Comparison of ENCODE assay signal across 31 mouse cellular contexts in the genomic region with DNA sequence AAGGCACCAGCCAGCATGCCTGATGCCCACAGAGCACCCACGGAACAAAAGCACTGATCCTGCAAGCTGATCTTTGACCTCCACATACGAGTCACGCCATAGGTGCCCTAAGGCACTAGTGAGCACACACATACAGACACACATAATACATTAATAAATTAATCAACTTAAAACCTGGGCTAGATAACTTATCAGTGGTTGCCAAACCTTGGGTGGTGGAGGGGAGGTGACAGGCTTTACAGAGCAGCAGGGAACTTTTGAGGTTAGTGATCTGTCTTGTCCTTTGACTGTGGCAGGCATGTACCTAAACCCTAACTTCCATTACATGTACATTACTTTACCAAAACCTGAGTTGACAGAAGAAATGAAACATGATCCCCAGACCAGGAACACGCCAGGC. TPM values are rescaled to one million over a fixed set of nuclear protein-coding genes. Genes with fewer than 3 reads are reported as not detected.
DNase-seq lines count a peak whose midpoint lies in the region; ATAC-seq and TF ChIP-seq lines count a peak whose summit lies in the region.
"Had no signal": no experiment of that assay in that cellular context is flagged by ENCODE, and none has a peak within 500 bp of the region (broad histone marks: within the 10 kb centered on the region; RNA-seq: fewer than 3 reads in every experiment).

No protein-coding gene starts in this region.

- no peak overlapping the region for H3K9ac ChIP-seq in stomach, embryonic 15.5 days
- H3K9ac ChIP-seq in stomach, postnatal 0 days (ENCODE audit: low read length) = no peak overlapping the region
- H3K9ac ChIP-seq in liver, embryonic 11.5 days (ENCODE audit: low read depth, low read length) = no peak overlapping the region
- H3K9ac ChIP-seq in liver, embryonic 16.5 days (ENCODE audit: low read depth, low read length) = no peak overlapping the region
- no peak overlapping the region for H3K9ac ChIP-seq in midbrain, postnatal 0 days (replicated peaks; ENCODE audit: low read length, poor library complexity, severe bottlenecking)
- H3K9ac ChIP-seq: embryonic facial prominence, embryonic 12.5 days; forebrain, embryonic 12.5 days; forebrain, postnatal 0 days; heart, embryonic 15.5 days; kidney, embryonic 15.5 days; limb, embryonic 13.5 days; midbrain, embryonic 15.5 days had no signal

- no peak for TF ChIP-seq CTCF in stomach, postnatal 0 days (IDR thresholded peaks at IDR 0.05; ENCODE audit: low read depth)
- TF ChIP-seq CTCF in midbrain, postnatal 0 days (IDR thresholded peaks at IDR 0.05) = no peak

- whole genome bisulfite sequencing in stomach, embryonic 15.5 days = 66% methylated on average over 4 of the region's 4 CpGs
- WGBS in stomach, postnatal 0 days = 73% methylated on average over 4 of the region's 4 CpGs
- 77% methylated on average over 4 of the region's 4 CpGs for WGBS in liver, embryonic 11.5 days
- 27% methylated on average over 4 of the region's 4 CpGs for WGBS in liver, embryonic 16.5 days (ENCODE audit: insufficient replicate concordance)
- 76% methylated on average over 4 of the region's 4 CpGs for WGBS in midbrain, postnatal 0 days

- peak; percentile 27; the same call in 1 of the 2 replicates for ATAC-seq in stomach, embryonic 15.5 days (ENCODE audit: insufficient read depth, low FRiP score, low read depth)
- no peak for ATAC-seq in stomach, postnatal 0 days (ENCODE audit: low FRiP score, low TSS enrichment)
- ATAC-seq in liver, embryonic 11.5 days (replicated peaks; ENCODE audit: low FRiP score) = peak; percentile 75
- ATAC-seq in liver, embryonic 16.5 days (ENCODE audit: low read depth) = peak; percentile 88
- ATAC-seq in midbrain, postnatal 0 days (ENCODE audit: low FRiP score) = no peak
- ATAC-seq: forebrain, postnatal 0 days; hindbrain, embryonic 16.5 days; midbrain, embryonic 15.5 days; Patski had no signal

- no peaks in the 10 kb centered on the region for H3K27me3 ChIP-seq in stomach, embryonic 15.5 days (replicated peaks)
- H3K27me3 ChIP-seq in stomach, postnatal 0 days (ENCODE audit: control insufficient read depth, insufficient read depth, low read length) = no peaks in the 10 kb centered on the region
- H3K27me3 ChIP-seq in liver, embryonic 11.5 days (replicated peaks; ENCODE audit: control insufficient read depth, insufficient read depth, low read length) = no peaks in the 10 kb centered on the region
- no peaks in the 10 kb centered on the region for H3K27me3 ChIP-seq in liver, embryonic 16.5 days (ENCODE audit: control insufficient read depth, insufficient read depth, low read depth, low read length)
- H3K27me3 ChIP-seq in midbrain, postnatal 0 days (ENCODE audit: insufficient read depth, low read length) = no peaks in the 10 kb centered on the region
- H3K27me3 ChIP-seq: embryonic facial prominence, embryonic 12.5 days; forebrain, embryonic 12.5 days; heart, embryonic 15.5 days; kidney, embryonic 15.5 days; limb, embryonic 13.5 days; midbrain, embryonic 15.5 days; Patski had no signal

- H3K27ac ChIP-seq in stomach, embryonic 15.5 days = no peak overlapping the region
- no peak overlapping the region for H3K27ac ChIP-seq in stomach, postnatal 0 days (replicated peaks)
- H3K27ac ChIP-seq in liver, embryonic 11.5 days (ENCODE audit: low read depth, low read length) = no peak overlapping the region
- H3K27ac ChIP-seq in liver, embryonic 16.5 days (ENCODE audit: low read length) = no peak overlapping the region
- no peak overlapping the region for H3K27ac ChIP-seq in midbrain, postnatal 0 days (ENCODE audit: low read depth, low read length)
- H3K27ac ChIP-seq: embryonic facial prominence, embryonic 12.5 days; forebrain, embryonic 12.5 days; heart, embryonic 10.5 days; heart, embryonic 15.5 days; kidney, embryonic 15.5 days; limb, embryonic 13.5 days; macrophage; midbrain, embryonic 10.5 days; midbrain, embryonic 15.5 days had no signal

- no peak overlapping the region for H3K4me2 ChIP-seq in stomach, embryonic 15.5 days
- no peak overlapping the region for H3K4me2 ChIP-seq in stomach, postnatal 0 days (replicated peaks; ENCODE audit: low read depth)
- peak overlapping the region; percentile 29; the same call in 1 of the 2 replicates for H3K4me2 ChIP-seq in liver, embryonic 11.5 days
- H3K4me2 ChIP-seq in liver, embryonic 16.5 days (ENCODE audit: low read depth, low read length) = peak overlapping the region; percentile 34
- no peak overlapping the region for H3K4me2 ChIP-seq in midbrain, postnatal 0 days (ENCODE audit: low read depth, low read length, poor library complexity, severe bottlenecking)
- H3K4me2 ChIP-seq: embryonic facial prominence, embryonic 12.5 days; forebrain, embryonic 12.5 days; heart, embryonic 15.5 days; kidney, embryonic 15.5 days; limb, embryonic 13.5 days; midbrain, embryonic 15.5 days had no signal

- H3K9me3 ChIP-seq in stomach, embryonic 15.5 days = no peaks in the 10 kb centered on the region
- H3K9me3 ChIP-seq in stomach, postnatal 0 days (ENCODE audit: control insufficient read depth, low read length) = no peaks in the 10 kb centered on the region
- H3K9me3 ChIP-seq in liver, embryonic 11.5 days (ENCODE audit: control insufficient read depth, low read length) = no peaks in the 10 kb centered on the region
- no peaks in the 10 kb centered on the region for H3K9me3 ChIP-seq in liver, embryonic 16.5 days (replicated peaks; ENCODE audit: control insufficient read depth, low read length)
- H3K9me3 ChIP-seq in midbrain, postnatal 0 days (ENCODE audit: low read length) = no peaks in the 10 kb centered on the region
- H3K9me3 ChIP-seq: embryonic facial prominence, embryonic 12.5 days; forebrain, embryonic 12.5 days; G1E; heart, embryonic 10.5 days; heart, embryonic 15.5 days; kidney, embryonic 15.5 days; limb, embryonic 13.5 days; midbrain, embryonic 10.5 days; midbrain, embryonic 15.5 days had no signal

- TF ChIP-seq EP300 in stomach, postnatal 0 days (optimal IDR thresholded peaks at IDR 0.05) = no peak

- no peak overlapping the region for H3K4me3 ChIP-seq in stomach, embryonic 15.5 days (replicated peaks)
- no peak overlapping the region for H3K4me3 ChIP-seq in stomach, postnatal 0 days (ENCODE audit: low read depth, low read length)
- H3K4me3 ChIP-seq in liver, embryonic 11.5 days (ENCODE audit: low read depth, low read length) = no peak overlapping the region
- no peak overlapping the region for H3K4me3 ChIP-seq in liver, embryonic 16.5 days (ENCODE audit: low read depth, low read length)
- no peak overlapping the region for H3K4me3 ChIP-seq in midbrain, postnatal 0 days (ENCODE audit: low read depth, low read length)
- H3K4me3 ChIP-seq: embryonic facial prominence, embryonic 12.5 days; forebrain, embryonic 12.5 days; heart, embryonic 10.5 days; heart, embryonic 15.5 days; kidney, embryonic 15.5 days; limb, embryonic 13.5 days; midbrain, embryonic 10.5 days; midbrain, embryonic 15.5 days had no signal

- H3K4me1 ChIP-seq in stomach, embryonic 15.5 days = peaks cover 4% of the 10 kb centered on the region; the same call in 1 of the 2 replicates
- no peaks in the 10 kb centered on the region for H3K4me1 ChIP-seq in stomach, postnatal 0 days (replicated peaks; ENCODE audit: control insufficient read depth, insufficient read depth)
- peaks cover 16% of the 10 kb centered on the region; the same call in 1 of the 2 replicates for H3K4me1 ChIP-seq in liver, embryonic 11.5 days (replicated peaks; ENCODE audit: control insufficient read depth, insufficient read depth, low read length)
- peaks cover 19% of the 10 kb centered on the region for H3K4me1 ChIP-seq in liver, embryonic 16.5 days (ENCODE audit: control insufficient read depth, low read depth, low read length)
- H3K4me1 ChIP-seq in midbrain, postnatal 0 days (ENCODE audit: insufficient read depth, low read length) = peaks cover 3% of the 10 kb centered on the region
- H3K4me1 ChIP-seq: kidney, embryonic 15.5 days had no signal

- DNase-seq in stomach, postnatal 0 days (ENCODE audit: low spot score) = no peak
- no peak for DNase-seq in liver, embryonic 11.5 days (ENCODE audit: low spot score)
- no peak for DNase-seq in right cerebral cortex, postnatal 25 days
- DNase-seq in midbrain, postnatal 0 days (ENCODE audit: low spot score) = no peak
- DNase-seq in right cerebral cortex, postnatal 36 days (ENCODE audit: low spot score in 2 of 2) = no peak
- DNase-seq: adrenal gland, postnatal 10 days; cerebellum, adult 11-12 months; cerebellum, postnatal 25 days; forebrain, postnatal 0 days; kidney, adult 18-20 months; kidney, postnatal 36 days; lung, adult 2 months; lung, postnatal 10 days; right cerebral cortex, adult 18-20 months; thymus, adult 18-20 months; thymus, postnatal 36 days had no signal

- H3K36me3 ChIP-seq in stomach, embryonic 15.5 days = no peaks in the 10 kb centered on the region
- H3K36me3 ChIP-seq in stomach, postnatal 0 days (ENCODE audit: control insufficient read depth, insufficient read depth, low read length) = no peaks in the 10 kb centered on the region
- no peaks in the 10 kb centered on the region for H3K36me3 ChIP-seq in liver, embryonic 11.5 days (ENCODE audit: control insufficient read depth, insufficient read depth, low read length)
- peaks cover 3% of the 10 kb centered on the region; the same call in 1 of the 2 replicates for H3K36me3 ChIP-seq in liver, embryonic 16.5 days (ENCODE audit: control insufficient read depth, insufficient read depth)
- H3K36me3 ChIP-seq in midbrain, postnatal 0 days (ENCODE audit: insufficient read depth, low read length) = no peaks in the 10 kb centered on the region
- H3K36me3 ChIP-seq: embryonic facial prominence, embryonic 12.5 days; forebrain, embryonic 12.5 days; heart, embryonic 15.5 days; midbrain, embryonic 10.5 days; midbrain, embryonic 15.5 days had no signal

RNA-seq across cellular contexts. Expression of a gene that starts 22.5 kb away (rescaled TPM):
- 31.5 and 32.7 TPM in 2 replicates for polyA plus RNA-seq in stomach, embryonic 15.5 days (2015; fragmentation: Nextera tagmentation; extraction: Ambion mirVana)
- 25.2 and 27.2 TPM in 2 replicates for polyA plus RNA-seq in stomach, postnatal 0 days (2015; fragmentation: Nextera tagmentation; extraction: Ambion mirVana)
- polyA plus RNA-seq in liver, embryonic 11.5 days (2014; fragmentation: Nextera tagmentation; extraction: Ambion mirVana) = 26.3 and 27.5 TPM in 2 replicates
- 10.7 and 13.1 TPM in 2 replicates for polyA plus RNA-seq in liver, embryonic 16.5 days (2015; fragmentation: Nextera tagmentation; extraction: Ambion mirVana)
- 3.9 and 7.5 TPM in 2 replicates for total RNA-seq in midbrain, postnatal 0 days (2014; rRNA removed)
- 5.7 and 6.5 TPM in 2 replicates for polyA plus RNA-seq in midbrain, postnatal 0 days (2015; fragmentation: Nextera tagmentation; extraction: Ambion mirVana)

RNA-seq across cellular contexts. Expression of a gene that starts 44.6 kb away (rescaled TPM):
- polyA plus RNA-seq in stomach, embryonic 15.5 days (2015; fragmentation: Nextera tagmentation; extraction: Ambion mirVana) = 0.52 and 0.74 TPM in 2 replicates
- polyA plus RNA-seq in stomach, postnatal 0 days (2015; fragmentation: Nextera tagmentation; extraction: Ambion mirVana) = 0.45 and 0.54 TPM in 2 replicates
- 1.2 and 1.6 TPM in 2 replicates for polyA plus RNA-seq in liver, embryonic 11.5 days (2014; fragmentation: Nextera tagmentation; extraction: Ambion mirVana)
- polyA plus RNA-seq in liver, embryonic 16.5 days (2015; fragmentation: Nextera tagmentation; extraction: Ambion mirVana) = 3.0 and 4.4 TPM in 2 replicates
- total RNA-seq in midbrain, postnatal 0 days (2014; rRNA removed) = 4.1 and 4.3 TPM in 2 replicates
- 2.9 and 3.2 TPM in 2 replicates for polyA plus RNA-seq in midbrain, postnatal 0 days (2015; fragmentation: Nextera tagmentation; extraction: Ambion mirVana)
- total RNA-seq: heart, postnatal 25 days had no signal
- polyA plus RNA-seq: G1E had no signal

RNA-seq across cellular contexts. Expression of a gene that starts 47.9 kb away (rescaled TPM):
- polyA plus RNA-seq in stomach, embryonic 15.5 days (2015; fragmentation: Nextera tagmentation; extraction: Ambion mirVana) = 100 and 107 TPM in 2 replicates
- polyA plus RNA-seq in stomach, postnatal 0 days (2015; fragmentation: Nextera tagmentation; extraction: Ambion mirVana) = 76.3 and 80.6 TPM in 2 replicates
- 81.6 and 85.7 TPM in 2 replicates for polyA plus RNA-seq in liver, embryonic 11.5 days (2014; fragmentation: Nextera tagmentation; extraction: Ambion mirVana)
- 30.8 and 34.9 TPM in 2 replicates for polyA plus RNA-seq in liver, embryonic 16.5 days (2015; fragmentation: Nextera tagmentation; extraction: Ambion mirVana)
- total RNA-seq in midbrain, postnatal 0 days (2014; rRNA removed) = 289 and 352 TPM in 2 replicates
- polyA plus RNA-seq in midbrain, postnatal 0 days (2015; fragmentation: Nextera tagmentation; extraction: Ambion mirVana) = 340 and 363 TPM in 2 replicates

RNA-seq across cellular contexts. Expression of a gene that starts 48.8 kb away (rescaled TPM):
- 77.3 and 85.9 TPM in 2 replicates for polyA plus RNA-seq in stomach, embryonic 15.5 days (2015; fragmentation: Nextera tagmentation; extraction: Ambion mirVana)
- 77.0 and 79.7 TPM in 2 replicates for polyA plus RNA-seq in stomach, postnatal 0 days (2015; fragmentation: Nextera tagmentation; extraction: Ambion mirVana)
- 78.9 and 81.2 TPM in 2 replicates for polyA plus RNA-seq in liver, embryonic 11.5 days (2014; fragmentation: Nextera tagmentation; extraction: Ambion mirVana)
- 37.4 and 38.8 TPM in 2 replicates for polyA plus RNA-seq in liver, embryonic 16.5 days (2015; fragmentation: Nextera tagmentation; extraction: Ambion mirVana)
- total RNA-seq in midbrain, postnatal 0 days (2014; rRNA removed) = 33.9 and 47.8 TPM in 2 replicates
- polyA plus RNA-seq in midbrain, postnatal 0 days (2015; fragmentation: Nextera tagmentation; extraction: Ambion mirVana) = 89.8 and 91.5 TPM in 2 replicates

Comparison
In these comparisons a context has a peak if more than half of its experiments do, and no peak if none do; other contexts are left out.
1. ATAC-seq: peak in stomach, embryonic 15.5 days (single experiment), liver, embryonic 11.5 days (single experiment) and liver, embryonic 16.5 days (single experiment); none in stomach, postnatal 0 days (single experiment) and midbrain, postnatal 0 days (single experiment).
2. H3K4me2 ChIP-seq: peak in liver, embryonic 11.5 days (single experiment) and liver, embryonic 16.5 days (single experiment); none in stomach, embryonic 15.5 days (single experiment), stomach, postnatal 0 days (single experiment) and midbrain, postnatal 0 days (single experiment).